Mouse (Mus musculus) kidney, postnatal 0 days (tissue): ENCODE data around the gene Klra5. TPM values are rescaled to one million over a fixed set of nuclear protein-coding genes. Genes with fewer than 3 reads are reported as not detected.
"Not testable (repeated sequence)": the region's sequence is repeated elsewhere in the genome, so short reads cannot be mapped to it uniquely, and the experiment has no call there.

Experiments
- ATAC-seq: fragments of 200-750 bp; cut with Nextera tagmentation; replicated peaks from 2 replicates; pipeline ENCODE4 v1.8.0; 2017; ENCODE audit warnings: low read depth, moderate number of reproducible peaks, moderate TSS enrichment, moderate library complexity; ENCODE audit not compliant: low FRiP score
- DNase-seq: peaks from one replicate; pipeline ENCODE4 v3.0.0-alpha.2; 2016; ENCODE audit warnings: low spot score
- H3K27ac ChIP-seq: fragments of 300-500 bp; sonication (generic); 2 replicates; pipeline ENCODE4 v1.5.1; 2014; ENCODE audit warnings: mild to moderate bottlenecking
- H3K27me3 ChIP-seq: fragments of 300-500 bp; sonication (generic); 2 replicates; pipeline ENCODE4 v1.6.1; 2014; ENCODE audit warnings: low read length, mixed read lengths; ENCODE audit not compliant: insufficient read depth
- H3K36me3 ChIP-seq: fragments of 300-500 bp; sonication (generic); 2 replicates; pipeline ENCODE4 v1.6.1; 2014; ENCODE audit warnings: low read length, mixed read lengths; ENCODE audit not compliant: insufficient read depth
- H3K4me1 ChIP-seq: fragments of 300-500 bp; sonication (generic); replicated peaks from 2 replicates; pipeline ENCODE4 v1.6.1; 2014; ENCODE audit warnings: antibody characterized with exemption, low read length, mixed read lengths; ENCODE audit not compliant: insufficient read depth
- H3K4me2 ChIP-seq: fragments of 300-500 bp; sonication (generic); 2 replicates; pipeline ENCODE4 v1.6.1; 2014; ENCODE audit warnings: mild to moderate bottlenecking, low read length, moderate library complexity, mixed read lengths
- H3K4me3 ChIP-seq: fragments of 300-500 bp; sonication (generic); replicated peaks from 2 replicates; pipeline ENCODE4 v1.5.1; 2014; ENCODE audit warnings: low read depth, low read length
- H3K9ac ChIP-seq: fragments of 300-500 bp; sonication (generic); 2 replicates; pipeline ENCODE4 v1.6.1; 2014; ENCODE audit warnings: low read depth, low read length
- H3K9me3 ChIP-seq: fragments of 300-500 bp; sonication (generic); replicated peaks from 2 replicates; pipeline ENCODE4 v1.6.1; 2016; ENCODE audit warnings: low read length, inconsistent platforms, mixed read lengths
- CTCF ChIP-seq: IDR thresholded peaks from 2 replicates; pipeline ENCODE4 v1.5.1; 2016; ENCODE audit warnings: antibody characterized with exemption, low read depth, mild to moderate bottlenecking, moderate library complexity
- WGBS: fragments of 180-500 bp; shearing (Covaris S2); extraction: QIAGEN DNeasy Blood & Tissue Kit; methylation state at CpG from one replicate; pipeline ENCODE4 v1.1.7; 2014; 5-methylcytosine and 5-hydroxymethylcytosine counted together
- polyA plus RNA-seq: library from polyadenylated mRNA; unstranded; fragments of >200 nt; fragmentation: Nextera tagmentation; extraction: Ambion mirVana; gene quantifications from 2 replicates; pipeline ENCODE4 v1.2.1, GENCODE M21; 2015

Klra5 gene
- not detected in 2 replicates for polyA plus RNA-seq

DNA sequence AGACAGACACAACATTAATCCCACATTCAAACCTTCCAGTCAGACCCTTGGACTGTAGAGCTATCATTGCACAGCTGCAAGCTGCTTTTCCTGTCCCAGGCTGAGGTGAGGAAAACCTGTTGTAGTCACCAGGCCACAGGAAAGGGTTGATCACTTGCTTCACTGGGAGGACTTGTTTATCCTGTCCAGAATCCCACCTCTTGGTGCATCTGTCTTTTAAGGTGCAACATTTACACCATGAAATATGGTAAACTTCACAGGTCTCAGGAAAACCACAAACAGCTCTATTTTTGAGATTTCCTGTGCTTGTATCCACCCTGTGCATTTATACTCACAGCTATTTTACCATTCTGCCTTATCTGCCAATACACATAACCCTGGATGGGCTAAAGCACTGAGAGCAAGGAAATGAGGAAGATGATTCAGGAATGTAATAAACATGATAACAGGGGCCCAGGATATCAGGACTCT lies at the start of gene Klra5:
TSS of gene Klra5 (minus strand) at position 175 of the 471 bp plus-strand sequence.
- not testable (repeated sequence) for H3K27ac ChIP-seq

DNA sequence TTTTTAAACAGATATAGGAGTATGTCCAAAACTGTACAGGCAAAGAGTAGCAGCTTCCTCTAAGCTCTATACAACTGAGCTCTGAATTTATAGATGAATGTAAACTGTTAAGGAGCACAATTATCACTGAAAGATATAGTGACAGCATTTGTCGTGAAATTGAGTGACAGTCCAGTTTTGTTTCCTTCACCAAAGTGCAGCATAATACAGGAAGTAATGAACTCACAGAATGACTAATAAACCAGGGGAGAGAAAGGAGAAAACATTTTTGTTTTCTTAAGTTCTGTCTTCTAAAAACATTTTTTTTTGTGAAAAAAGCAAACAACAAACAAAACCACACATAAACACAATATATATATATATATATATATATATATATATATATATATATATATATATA lies 454 bp downstream of the Klra5 start:
- Histone ChIP-seq H3K27me3 (no peaks in the 10 kb centered on the region), H3K4me3 (no peak overlapping the region), H3K9ac (no peak overlapping the region), H3K36me3 (no peaks in the 10 kb centered on the region), H3K27ac (no peak overlapping the region), H3K9me3 (no peaks in the 10 kb centered on the region), H3K4me2 (no peak overlapping the region), H3K4me1 (no peaks in the 10 kb centered on the region)
- no peak for ATAC-seq
- DNase-seq, result no peak
- no peak for TF ChIP-seq CTCF
- 85% methylated on average over 1 of the region's 1 CpGs for WGBS

More for the DNA sequence above, at the start of gene Klra5:
- H3K9ac ChIP-seq, ATAC-seq, H3K27me3 ChIP-seq, DNase-seq, H3K4me2 ChIP-seq, H3K4me1 ChIP-seq, H3K4me3 ChIP-seq, H3K9me3 ChIP-seq, H3K36me3 ChIP-seq: not testable (repeated sequence)

DNA sequence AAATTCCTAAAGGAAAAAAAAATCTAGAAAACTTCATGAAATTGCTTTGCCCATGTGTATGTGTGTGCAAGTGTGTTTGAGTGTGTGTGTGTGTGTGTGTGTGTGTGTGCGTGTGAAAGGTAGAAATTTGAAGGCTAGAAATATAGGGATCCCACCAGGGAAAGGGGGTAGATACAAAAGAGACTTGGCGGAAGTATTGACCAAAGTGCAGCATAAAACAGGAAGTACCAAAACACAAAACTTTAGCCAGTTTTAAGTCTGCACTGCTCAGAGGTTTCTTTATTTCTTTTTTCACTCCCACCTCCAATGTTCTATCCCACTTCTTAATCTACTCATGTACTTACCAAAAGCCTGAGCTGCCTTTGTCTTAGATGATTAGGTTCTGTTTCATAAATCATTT lies 34.9 kb downstream of the Klra5 start:
- 90% methylated on average over 2 of the region's 2 CpGs for WGBS

DNA sequence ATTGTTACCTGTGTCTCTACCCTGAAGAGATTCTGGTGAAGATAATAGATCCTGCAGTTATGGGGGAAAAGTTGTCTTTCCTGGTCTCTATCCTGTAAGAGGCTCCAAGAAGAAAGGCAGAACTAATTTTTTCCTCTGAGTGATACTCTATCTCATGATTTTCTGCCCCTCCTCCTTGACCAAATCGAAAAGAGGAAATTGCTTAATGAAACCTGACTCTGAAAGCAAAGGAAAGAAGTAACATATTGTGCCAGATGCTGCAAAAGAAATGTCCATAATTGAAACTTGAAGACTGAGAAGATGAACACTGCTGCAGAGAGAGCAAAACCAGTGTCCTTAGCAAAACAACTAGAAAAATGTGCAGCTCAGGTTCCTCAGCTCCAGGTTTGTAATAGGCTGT lies 40.9 kb downstream of the Klra5 start, which contains the start of gene Klra17:
TSS of gene Klra17 (minus strand) at position 124 of the 400 bp plus-strand sequence.
- ATAC-seq (no peak), DNase-seq (no peak)
- no peaks in the 10 kb centered on the region for H3K27me3 ChIP-seq
- H3K9ac ChIP-seq, result no peak within 1 kb of the TSS
- no peak within 1 kb of the TSS for H3K4me2 ChIP-seq
- no peaks in the 10 kb centered on the region for H3K4me1 ChIP-seq
- no peak within 1 kb of the TSS for H3K4me3 ChIP-seq
- H3K27ac ChIP-seq, result no peak within 1 kb of the TSS
- no peaks in the 10 kb centered on the region for H3K36me3 ChIP-seq
- WGBS, result 53% methylated on average over 1 of the region's 1 CpGs
- no peaks in the 10 kb centered on the region for H3K9me3 ChIP-seq
- no peak for TF ChIP-seq CTCF

More for the DNA sequence above, 34.9 kb downstream of the Klra5 start:
- H3K4me3 ChIP-seq, result no peak overlapping the region
- H3K27ac ChIP-seq, result no peak overlapping the region
- no peaks in the 10 kb centered on the region for H3K27me3 ChIP-seq
- no peak overlapping the region for H3K9ac ChIP-seq
- no peaks in the 10 kb centered on the region for H3K36me3 ChIP-seq
- no peaks in the 10 kb centered on the region for H3K4me1 ChIP-seq
- DNase-seq, result no peak
- H3K9me3 ChIP-seq, result no peaks in the 10 kb centered on the region
- TF ChIP-seq CTCF, result no peak
- H3K4me2 ChIP-seq, result no peak overlapping the region
- ATAC-seq, result no peak

DNA sequence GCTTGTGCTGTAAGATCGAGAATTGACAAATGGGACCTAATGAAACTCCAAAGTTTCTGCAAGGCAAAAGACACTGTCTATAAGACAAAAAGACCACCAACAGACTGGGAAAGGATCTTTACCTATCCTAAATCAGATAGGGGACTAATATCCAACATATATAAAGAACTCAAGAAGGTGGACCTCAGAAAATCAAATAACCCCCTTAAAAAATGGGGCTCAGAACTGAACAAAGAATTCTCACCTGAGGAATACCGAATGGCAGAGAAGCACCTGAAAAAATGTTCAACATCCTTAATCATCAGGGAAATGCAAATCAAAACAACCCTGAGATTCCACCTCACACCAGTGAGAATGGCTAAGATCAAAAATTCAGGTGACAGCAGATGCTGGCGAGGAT lies 55.1 kb downstream of the Klra5 start, which contains the start of gene Gm17631:
TSS of gene Gm17631 (plus strand) at position 301 of the 400 bp plus-strand sequence.
- H3K4me2 ChIP-seq, H3K4me1 ChIP-seq, H3K27me3 ChIP-seq, ATAC-seq, H3K36me3 ChIP-seq, DNase-seq, H3K9ac ChIP-seq, H3K27ac ChIP-seq, H3K9me3 ChIP-seq, H3K4me3 ChIP-seq: not testable (repeated sequence)
- WGBS, result no CpG with 5 or more reads among the region's 3 CpGs

Other genes starting within 250 kb of the Klra5 start
- not detected in 2 replicates for gene Klrc1, start 238.7 kb downstream of the Klra5 start, polyA plus RNA-seq
- not detected in 2 replicates for gene Klri1, start 200.5 kb downstream of the Klra5 start, polyA plus RNA-seq
- 0.05 TPM in 1 of 2 replicates, not detected in the other for gene Klri2, start 177.2 kb downstream of the Klra5 start, polyA plus RNA-seq
- gene Gm156, start 133.4 kb downstream of the Klra5 start, polyA plus RNA-seq, result not detected in 2 replicates
- not detected in 2 replicates for gene Gm17631, start 55.0 kb downstream of the Klra5 start, polyA plus RNA-seq
- gene Klra17, start 41.0 kb downstream of the Klra5 start, polyA plus RNA-seq, result 0.09 TPM in 1 of 2 replicates, not detected in the other
- not detected in 2 replicates for gene Klra6, start 109.3 kb upstream of the Klra5 start, polyA plus RNA-seq
- not detected in 2 replicates for gene Klra4, start 149.6 kb upstream of the Klra5 start, polyA plus RNA-seq
- gene Klra8, start 212.2 kb upstream of the Klra5 start, polyA plus RNA-seq, result not detected in 2 replicates